36 mouse cellular contexts compared by ENCODE assay signal in genomic region chr12:80495691-80496090, GRCm38 (mm10). TPM values are rescaled to one million over a fixed set of nuclear protein-coding genes. Genes with fewer than 3 reads are reported as not detected.
"Had no signal": no experiment of that assay in that cellular context is flagged by ENCODE, and none has a peak within 500 bp of the region (broad histone marks: within the 10 kb centered on the region; RNA-seq: fewer than 3 reads in every experiment).

No protein-coding gene starts in this region.

- H3K4me3 ChIP-seq: heart, embryonic 10.5 days; heart, embryonic 12.5 days; heart, embryonic 13.5 days; heart, embryonic 15.5 days; hindbrain, embryonic 10.5 days; hindbrain, embryonic 12.5 days; hindbrain, embryonic 13.5 days; hindbrain, embryonic 15.5 days; intestine, embryonic 15.5 days; kidney, embryonic 15.5 days; layer of hippocampus, adult 2 months; left cerebral cortex, adult 2 months had no signal

- H3K4me2 ChIP-seq: heart, embryonic 11.5 days; heart, embryonic 12.5 days; heart, embryonic 13.5 days; heart, embryonic 15.5 days; hindbrain, embryonic 12.5 days; hindbrain, embryonic 13.5 days; hindbrain, embryonic 14.5 days; hindbrain, embryonic 15.5 days; intestine, embryonic 15.5 days; kidney, embryonic 15.5 days had no signal

- ATAC-seq: hindbrain, embryonic 16.5 days; hindbrain, postnatal 0 days; inflammation-experienced regulatory T-cells, adult 6 months; intestine, embryonic 15.5 days; intestine, embryonic 16.5 days had no signal

- H3K9me3 ChIP-seq: heart, embryonic 10.5 days; heart, embryonic 13.5 days; heart, embryonic 15.5 days; hindbrain, embryonic 10.5 days; hindbrain, embryonic 13.5 days; hindbrain, embryonic 15.5 days; intestine, embryonic 15.5 days; kidney, embryonic 15.5 days had no signal

- H3K27ac ChIP-seq: heart, embryonic 10.5 days; heart, embryonic 13.5 days; heart, embryonic 15.5 days; hindbrain, embryonic 10.5 days; hindbrain, embryonic 12.5 days; hindbrain, embryonic 13.5 days; hindbrain, embryonic 14.5 days; hindbrain, embryonic 15.5 days; hindbrain, postnatal 0 days; intestine, embryonic 15.5 days; kidney, embryonic 15.5 days; kidney, postnatal 0 days; layer of hippocampus, adult 2 months; left cerebral cortex, adult 2 months had no signal

- H3K27me3 ChIP-seq: heart, embryonic 12.5 days; heart, embryonic 13.5 days; heart, embryonic 15.5 days; hindbrain, embryonic 12.5 days; hindbrain, embryonic 13.5 days; hindbrain, embryonic 15.5 days; intestine, embryonic 15.5 days; kidney, embryonic 15.5 days had no signal

- DNase-seq: heart, postnatal 10 days; heart, postnatal 14 days; heart, postnatal 36 days; heart, postnatal 4 days; kidney, adult 11 months; kidney, adult 18-20 months; kidney, adult 2 months; kidney, adult 8-10 months; kidney, adult 9 months; kidney, postnatal 10 days; kidney, postnatal 14 days; kidney, postnatal 25 days; kidney, postnatal 36 days; kidney, postnatal 4 days; layer of hippocampus, adult 9-11 months; layer of hippocampus, postnatal 36 days had no signal

- H3K4me1 ChIP-seq: heart, embryonic 10.5 days; heart, embryonic 12.5 days; heart, embryonic 13.5 days; heart, embryonic 15.5 days; hindbrain, embryonic 10.5 days; hindbrain, embryonic 12.5 days; hindbrain, embryonic 13.5 days; hindbrain, embryonic 15.5 days; intestine, embryonic 15.5 days; kidney, embryonic 15.5 days had no signal

- H3K9ac ChIP-seq: heart, embryonic 12.5 days; heart, embryonic 13.5 days; heart, embryonic 15.5 days; hindbrain, embryonic 12.5 days; hindbrain, embryonic 13.5 days; hindbrain, embryonic 14.5 days; hindbrain, embryonic 15.5 days; intestine, embryonic 15.5 days; kidney, embryonic 15.5 days had no signal

RNA-seq across cellular contexts. Expression of gene Galnt16, which starts 22.4 kb away (rescaled TPM):
- total RNA-seq: hematopoietic stem cell, adult 5-6 weeks had no signal
